Mouse (Mus musculus) ES-E14 (cell line): ENCODE measurements around the gene Dlgap1.

Experiments
- ZC3H11A ChIP-seq: IDR thresholded peaks from 2 replicates; pipeline ENCODE4 v1.6.1; 2012; ENCODE audit warnings: low read depth, mild to moderate bottlenecking, inconsistent platforms, low read length, borderline replicate concordance
- ZNF384 ChIP-seq: IDR thresholded peaks from 2 replicates; pipeline ENCODE4 v1.6.1; 2012; ENCODE audit warnings: low read depth, low read length, inconsistent platforms

DNA sequence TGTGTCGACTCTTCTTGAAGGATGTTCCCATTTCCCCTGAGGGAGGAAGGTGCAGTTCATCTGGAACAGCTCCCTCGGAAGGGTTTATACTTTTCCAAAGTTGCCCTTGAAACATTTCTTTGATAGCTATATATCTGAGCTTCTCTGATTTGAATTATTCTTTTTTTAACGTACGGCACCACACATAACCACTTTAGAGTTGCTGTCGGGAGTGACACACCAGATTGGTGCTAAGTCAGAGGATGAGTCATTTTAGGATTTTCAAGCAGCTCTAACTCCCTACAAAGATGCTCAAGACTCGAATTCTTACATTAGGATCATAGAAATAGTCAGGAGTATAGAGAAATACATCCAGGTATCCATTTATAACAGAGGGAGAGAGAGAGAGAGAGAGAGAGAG lies 364.6 kb downstream of the Dlgap1 start:
- TF ChIP-seq ZNF384 (no peak), ZC3H11A (no peak)
